Mouse (Mus musculus): ENCODE measurements around the gene Ksr2. TPM values are rescaled to one million over a fixed set of nuclear protein-coding genes. Genes with fewer than 3 reads are reported as not detected.

Ksr2 gene
- polyA plus RNA-seq, 1 experiment, result 0.14 TPM

- no peak overlapping the region for H3K4me3 ChIP-seq (ENCODE audit: low read depth, low read length)
- no peaks in the 10 kb centered on the region for H3K36me3 ChIP-seq (ENCODE audit: control insufficient read depth, insufficient read depth, low read length)
- no peaks in the 10 kb centered on the region for H3K4me1 ChIP-seq (ENCODE audit: control insufficient read depth, insufficient read depth, insufficient read length, low read length)
- H3K27ac ChIP-seq (ENCODE audit: insufficient read depth, low read depth, low read length), result no peak overlapping the region
- WGBS, result 92% methylated on average over 11 of the region's 11 CpGs
- TF ChIP-seq CTCF (IDR thresholded peaks at IDR 0.05; ENCODE audit: extremely low read depth, insufficient read length, insufficient replicate concordance, low read depth, low read length) (no peak), POLR2A (IDR thresholded peaks at IDR 0.05; ENCODE audit: low read depth, low read length) (no peak)
- no peaks in the 10 kb centered on the region for H3K27me3 ChIP-seq (ENCODE audit: control insufficient read depth, insufficient read depth, low read length)
Observed at GRCm38 (mm10) chr5:117440261-117440660, 26.5 kb downstream of the Ksr2 start.

DNA sequence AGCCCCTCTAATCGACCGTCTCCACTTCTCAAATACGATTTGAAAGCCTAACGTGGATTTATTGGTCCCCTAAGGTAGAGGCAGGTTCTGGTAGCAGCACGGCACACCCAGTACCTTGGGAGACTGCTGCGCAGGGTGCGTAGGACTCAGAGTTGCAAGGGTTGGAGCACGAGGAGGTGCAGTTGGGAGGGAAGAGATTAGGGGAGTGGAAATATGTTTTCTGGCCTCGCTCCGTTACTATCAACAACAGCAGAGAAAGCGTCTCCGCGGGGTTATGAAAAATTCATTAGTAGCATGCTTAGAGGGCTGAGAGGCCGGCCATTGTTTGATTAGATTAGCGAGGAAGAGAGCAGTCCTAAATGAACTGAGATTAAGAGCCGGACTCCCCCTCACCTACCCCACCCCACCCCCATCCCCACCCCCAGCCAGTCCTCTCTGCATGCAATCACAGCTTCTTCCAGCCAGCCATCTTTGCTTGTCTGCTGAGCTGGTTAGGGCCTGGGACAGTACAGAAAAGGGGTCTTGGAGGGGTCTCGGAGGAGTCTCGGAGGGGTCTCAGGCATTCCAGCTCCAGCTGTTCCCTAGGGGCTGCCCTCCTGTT, 27.5 kb downstream of the Ksr2 start:
- H3K36me3 ChIP-seq (ENCODE audit: control insufficient read depth, insufficient read depth, low read length), result no peaks in the 10 kb centered on the region
- WGBS, result 48% methylated on average over 18 of the region's 18 CpGs

DNA sequence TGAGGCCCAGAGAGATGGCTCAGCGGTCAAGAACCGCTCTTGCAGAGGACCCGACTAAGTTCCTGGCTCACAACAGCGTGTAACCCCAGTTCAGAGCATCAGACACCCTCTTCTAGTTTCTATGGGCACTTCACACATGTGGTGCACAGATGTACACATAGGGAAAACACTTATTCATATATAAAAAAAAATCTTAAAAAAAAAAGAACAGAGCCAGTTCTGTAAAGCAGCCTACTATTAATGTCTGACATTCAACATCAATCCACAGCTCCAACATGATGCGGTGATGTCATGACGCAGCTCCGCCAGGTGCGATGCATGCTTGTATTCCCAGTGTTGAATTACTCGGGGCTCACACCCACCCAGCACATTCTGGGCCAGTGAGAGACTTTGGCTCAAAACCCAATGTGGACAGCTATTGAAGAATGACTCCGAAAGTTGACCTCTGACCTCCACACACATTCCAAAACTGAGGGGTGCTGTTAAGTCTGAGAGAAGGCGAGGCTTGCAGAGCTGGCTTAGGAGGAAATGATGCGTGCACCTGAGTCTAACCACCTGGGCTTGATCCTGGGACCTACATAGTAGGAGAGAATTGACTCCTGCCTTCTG, 28.5 kb downstream of the Ksr2 start:
- H3K27ac ChIP-seq (ENCODE audit: insufficient read depth, low read depth, low read length), result no peak overlapping the region
- no peak for TF ChIP-seq POLR2A (IDR thresholded peaks at IDR 0.05; ENCODE audit: low read depth, low read length)
- no peak for TF ChIP-seq CTCF (IDR thresholded peaks at IDR 0.05; ENCODE audit: extremely low read depth, insufficient read length, insufficient replicate concordance, low read depth, low read length)
- H3K36me3 ChIP-seq (ENCODE audit: control insufficient read depth, insufficient read depth, low read length), result no peaks in the 10 kb centered on the region
- no peak overlapping the region for H3K4me3 ChIP-seq (ENCODE audit: low read depth, low read length)
- no peaks in the 10 kb centered on the region for H3K27me3 ChIP-seq (ENCODE audit: control insufficient read depth, insufficient read depth, low read length)
- 79% methylated on average over 12 of the region's 12 CpGs for WGBS
- no peaks in the 10 kb centered on the region for H3K4me1 ChIP-seq (ENCODE audit: control insufficient read depth, insufficient read depth, insufficient read length, low read length)

More for the DNA sequence above, 27.5 kb downstream of the Ksr2 start:
- Histone ChIP-seq H3K4me1 (ENCODE audit: control insufficient read depth, insufficient read depth, insufficient read length, low read length) (no peaks in the 10 kb centered on the region), H3K4me3 (ENCODE audit: low read depth, low read length) (no peak overlapping the region), H3K27ac (ENCODE audit: insufficient read depth, low read depth, low read length) (no peak overlapping the region), H3K27me3 (ENCODE audit: control insufficient read depth, insufficient read depth, low read length) (no peaks in the 10 kb centered on the region)
- TF ChIP-seq CTCF (IDR thresholded peaks at IDR 0.05; ENCODE audit: extremely low read depth, insufficient read length, insufficient replicate concordance, low read depth, low read length), result no peak
- TF ChIP-seq POLR2A (IDR thresholded peaks at IDR 0.05; ENCODE audit: low read depth, low read length), result no peak

DNA sequence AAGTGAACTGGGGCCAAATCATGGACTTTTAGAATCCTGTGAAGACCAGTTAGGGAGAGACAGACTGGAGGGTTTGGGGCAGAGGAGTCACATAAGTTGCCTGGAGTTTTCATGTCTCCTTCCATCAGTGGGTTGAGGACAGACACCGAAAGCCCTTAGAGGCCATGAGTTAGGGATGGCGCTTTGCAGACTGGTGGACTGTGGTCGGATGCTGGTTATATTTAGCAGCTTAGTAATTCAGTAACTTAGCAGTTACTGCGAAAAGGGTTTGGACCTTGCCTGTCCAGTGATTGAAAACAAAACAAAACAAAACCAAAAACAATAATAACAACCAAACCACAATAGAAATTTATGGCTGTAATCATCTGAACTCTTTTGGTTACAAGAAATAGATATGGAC, 29.3 kb downstream of the Ksr2 start:
- TF ChIP-seq POLR2A (IDR thresholded peaks at IDR 0.05; ENCODE audit: low read depth, low read length) (no peak), CTCF (IDR thresholded peaks at IDR 0.05; ENCODE audit: extremely low read depth, insufficient read length, insufficient replicate concordance, low read depth, low read length) (no peak)
- no peak overlapping the region for H3K4me3 ChIP-seq (ENCODE audit: low read depth, low read length)
- H3K36me3 ChIP-seq (ENCODE audit: control insufficient read depth, insufficient read depth, low read length), result no peaks in the 10 kb centered on the region
- no peak overlapping the region for H3K27ac ChIP-seq (ENCODE audit: insufficient read depth, low read depth, low read length)
- 78% methylated on average over 4 of the region's 4 CpGs for WGBS
- H3K4me1 ChIP-seq (ENCODE audit: control insufficient read depth, insufficient read depth, insufficient read length, low read length), result no peaks in the 10 kb centered on the region
- H3K27me3 ChIP-seq (ENCODE audit: control insufficient read depth, insufficient read depth, low read length), result no peaks in the 10 kb centered on the region

DNA sequence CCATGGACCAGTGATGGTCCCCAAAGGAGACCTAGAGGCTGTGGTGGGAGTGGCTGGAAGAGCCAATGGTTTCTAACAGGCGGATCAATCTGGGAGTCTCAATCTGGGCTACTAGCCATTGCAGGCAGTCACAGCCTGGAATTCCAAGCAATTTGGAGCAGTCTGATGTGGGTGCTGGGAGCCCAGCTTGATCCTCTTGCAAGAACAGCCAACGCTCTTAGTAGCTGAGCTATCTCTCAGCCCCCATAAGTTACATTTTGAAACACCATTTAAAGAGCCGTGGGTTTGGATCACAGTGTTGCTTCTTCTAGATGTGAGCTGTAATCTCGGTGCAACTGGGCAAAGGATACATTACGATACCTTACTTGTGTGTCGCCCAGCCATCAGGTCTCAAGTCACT, 30.1 kb downstream of the Ksr2 start:
- Histone ChIP-seq H3K4me1 (ENCODE audit: control insufficient read depth, insufficient read depth, insufficient read length, low read length) (no peaks in the 10 kb centered on the region), H3K27me3 (ENCODE audit: control insufficient read depth, insufficient read depth, low read length) (no peaks in the 10 kb centered on the region), H3K36me3 (ENCODE audit: control insufficient read depth, insufficient read depth, low read length) (no peaks in the 10 kb centered on the region), H3K4me3 (ENCODE audit: low read depth, low read length) (no peak overlapping the region), H3K27ac (ENCODE audit: insufficient read depth, low read depth, low read length) (no peak overlapping the region)
- TF ChIP-seq POLR2A (IDR thresholded peaks at IDR 0.05; ENCODE audit: low read depth, low read length), result no peak
- 91% methylated on average over 6 of the region's 6 CpGs for WGBS

GRCm38 (mm10) chr5:117447698-117448097, 33.9 kb downstream of the Ksr2 start:
- no peak overlapping the region for H3K4me3 ChIP-seq (ENCODE audit: low read depth, low read length)
- no peaks in the 10 kb centered on the region for H3K27me3 ChIP-seq (ENCODE audit: control insufficient read depth, insufficient read depth, low read length)
- WGBS, result 37% methylated on average over 6 of the region's 6 CpGs
- H3K36me3 ChIP-seq (ENCODE audit: control insufficient read depth, insufficient read depth, low read length), result no peaks in the 10 kb centered on the region
- no peak for TF ChIP-seq POLR2A (IDR thresholded peaks at IDR 0.05; ENCODE audit: low read depth, low read length)
- no peak for TF ChIP-seq CTCF (IDR thresholded peaks at IDR 0.05; ENCODE audit: extremely low read depth, insufficient read length, insufficient replicate concordance, low read depth, low read length)
- H3K4me1 ChIP-seq (ENCODE audit: control insufficient read depth, insufficient read depth, insufficient read length, low read length), result no peaks in the 10 kb centered on the region
- H3K27ac ChIP-seq (ENCODE audit: insufficient read depth, low read depth, low read length), result no peak overlapping the region

DNA sequence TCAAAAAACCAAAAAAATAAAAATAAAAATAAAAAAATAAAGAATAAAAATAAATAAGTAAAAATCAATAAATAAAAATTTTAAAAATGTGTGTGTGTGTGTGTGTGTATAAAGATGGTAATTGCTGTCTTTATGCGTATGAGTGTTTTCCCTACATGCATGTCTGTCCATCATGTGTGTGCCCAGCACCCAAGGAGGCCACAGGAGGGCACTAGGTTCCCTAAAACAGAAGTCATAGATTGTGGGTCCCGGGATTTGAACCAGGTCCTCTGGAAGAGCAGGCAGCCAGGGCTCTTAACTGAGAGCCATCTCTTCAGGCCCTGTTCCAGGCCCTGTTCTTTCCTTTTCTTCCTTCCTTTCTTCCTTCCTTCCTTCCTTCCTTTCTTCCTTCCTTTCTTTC, 38.2 kb downstream of the Ksr2 start:
- no peaks in the 10 kb centered on the region for H3K36me3 ChIP-seq (ENCODE audit: control insufficient read depth, insufficient read depth, low read length)
- H3K27ac ChIP-seq (ENCODE audit: insufficient read depth, low read depth, low read length), result no peak overlapping the region
- no peaks in the 10 kb centered on the region for H3K27me3 ChIP-seq (ENCODE audit: control insufficient read depth, insufficient read depth, low read length)
- WGBS, result 85% methylated on average over 2 of the region's 2 CpGs
- no peaks in the 10 kb centered on the region for H3K4me1 ChIP-seq (ENCODE audit: control insufficient read depth, insufficient read depth, insufficient read length, low read length)
- TF ChIP-seq POLR2A (IDR thresholded peaks at IDR 0.05; ENCODE audit: low read depth, low read length) (no peak), CTCF (IDR thresholded peaks at IDR 0.05; ENCODE audit: extremely low read depth, insufficient read length, insufficient replicate concordance, low read depth, low read length) (no peak)
- H3K4me3 ChIP-seq (ENCODE audit: low read depth, low read length), result no peak overlapping the region

Data from small intestine, adult 2 months (tissue).